Mouse (Mus musculus): Measurements from ENCODE around the gene Necab3.

The Necab3 gene

DNA sequence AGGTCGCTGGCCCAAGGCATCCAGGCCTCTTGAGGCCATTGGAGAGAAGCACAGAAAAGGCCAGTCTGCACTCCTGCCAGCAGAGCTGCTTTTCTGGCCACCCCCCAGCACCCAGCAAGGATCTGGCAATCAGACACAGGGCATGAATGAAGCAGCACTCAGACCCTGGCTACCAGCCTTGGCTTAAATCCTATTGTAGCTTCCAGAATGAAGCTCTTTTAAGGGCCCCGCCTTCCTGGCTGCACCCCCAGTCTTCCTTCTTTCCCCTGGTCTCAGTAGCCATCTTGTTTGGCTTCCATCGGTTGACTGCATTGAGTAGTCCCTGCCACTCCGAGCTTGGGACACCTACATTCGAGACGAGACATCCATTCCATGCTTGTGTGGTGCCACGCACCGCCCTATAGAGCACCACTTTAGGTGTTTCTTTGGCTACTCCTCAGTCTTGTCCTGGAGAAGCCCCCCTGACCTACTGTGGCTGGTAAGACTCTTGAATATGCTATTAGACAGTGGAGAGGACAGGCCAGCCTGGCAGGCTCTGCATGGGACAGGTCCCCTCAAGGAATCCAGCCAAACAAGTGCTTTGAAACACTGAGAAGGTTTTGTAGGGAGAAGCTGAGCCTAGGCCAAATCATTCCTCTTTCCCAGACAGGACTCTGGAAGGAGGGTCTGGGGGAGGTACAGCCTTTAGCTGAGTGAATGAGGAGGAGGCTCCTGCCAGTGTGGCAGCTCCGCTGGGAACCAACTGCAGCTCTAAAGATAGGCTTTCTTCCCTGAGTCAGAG lies 14.9 kb downstream of the Necab3 start:
- DNase-seq (ENCODE audit: low read depth, low spot score), result no peak

GRCm38 (mm10) chr2:154541630-154542029 lies 17.1 kb downstream of the Necab3 start:
- no peak for DNase-seq (ENCODE audit: low read depth, low spot score)

DNA sequence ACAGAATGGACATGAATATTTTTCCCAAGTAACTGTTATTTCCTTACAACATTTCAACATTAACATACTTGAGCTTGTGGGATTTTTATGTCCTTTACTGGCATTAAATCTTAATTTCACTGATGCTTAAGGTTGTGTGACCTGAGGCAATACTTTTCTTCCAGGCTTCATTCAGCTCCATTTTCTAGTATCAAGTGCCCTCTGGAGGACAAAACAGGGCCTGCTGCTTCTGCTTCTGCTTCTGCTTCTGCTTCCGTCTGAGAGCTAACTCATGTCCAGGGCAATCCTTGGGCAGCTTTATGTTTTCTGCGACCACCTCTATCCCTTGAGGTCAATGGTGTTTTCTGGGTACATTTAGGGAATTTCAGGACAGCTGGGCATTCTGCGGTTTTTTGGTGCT lies 19.0 kb downstream of the Necab3 start:
- DNase-seq (ENCODE audit: low read depth, low spot score), result no peak

GRCm38 (mm10) chr2:154538710-154539109 lies 20.0 kb downstream of the Necab3 start:
- no peak for DNase-seq (ENCODE audit: low read depth, low spot score)

DNA sequence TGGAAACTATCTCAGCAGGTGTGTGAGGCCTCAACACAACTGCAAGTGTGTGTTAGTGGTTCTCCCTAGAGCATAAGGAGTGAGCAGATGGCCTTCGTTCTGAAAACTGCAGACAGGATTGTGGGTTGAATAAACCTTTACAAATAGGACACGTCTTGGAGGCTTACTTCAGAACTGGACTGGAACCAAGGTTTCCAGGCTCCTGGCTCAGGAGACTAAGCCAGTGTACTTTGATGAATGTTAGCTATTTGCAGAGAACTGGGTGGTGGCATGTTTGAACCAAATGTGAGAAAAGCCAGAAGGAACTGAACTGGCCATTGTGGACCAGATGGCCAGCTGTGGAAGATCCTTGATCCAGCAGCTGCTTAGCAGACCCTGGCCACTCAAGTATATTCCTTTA lies 20.4 kb downstream of the Necab3 start:
- no peak for DNase-seq (ENCODE audit: low read depth, low spot score)

- no peak for DNase-seq (ENCODE audit: low read depth, low spot score)
Measured at GRCm38 (mm10) chr2:154534704-154535270, 23.9 kb downstream of the Necab3 start.

DNA sequence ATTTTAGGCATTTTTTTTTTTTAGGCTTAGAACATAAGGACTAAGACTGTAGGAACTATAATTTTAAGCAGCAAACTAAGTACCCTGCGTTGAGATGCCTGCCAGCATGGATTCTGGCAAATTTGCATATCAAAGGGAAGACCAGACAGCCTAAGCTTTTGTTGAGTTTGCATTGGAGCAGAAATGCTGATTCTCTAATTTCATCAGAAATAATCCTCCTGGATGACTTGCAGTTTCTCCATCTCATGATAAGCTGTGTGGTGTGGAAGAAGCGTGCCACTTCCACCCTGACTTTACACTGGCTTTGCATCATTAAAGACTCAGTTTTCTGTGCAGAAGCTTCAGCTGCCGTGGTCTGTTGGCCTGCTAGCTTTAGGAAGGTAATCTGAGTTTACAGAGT lies 25.8 kb downstream of the Necab3 start:
- no peak for DNase-seq (ENCODE audit: low read depth, low spot score)

- no peak for DNase-seq (ENCODE audit: low read depth, low spot score)
Measured at GRCm38 (mm10) chr2:154526531-154526930, 32.2 kb downstream of the Necab3 start.

DNA sequence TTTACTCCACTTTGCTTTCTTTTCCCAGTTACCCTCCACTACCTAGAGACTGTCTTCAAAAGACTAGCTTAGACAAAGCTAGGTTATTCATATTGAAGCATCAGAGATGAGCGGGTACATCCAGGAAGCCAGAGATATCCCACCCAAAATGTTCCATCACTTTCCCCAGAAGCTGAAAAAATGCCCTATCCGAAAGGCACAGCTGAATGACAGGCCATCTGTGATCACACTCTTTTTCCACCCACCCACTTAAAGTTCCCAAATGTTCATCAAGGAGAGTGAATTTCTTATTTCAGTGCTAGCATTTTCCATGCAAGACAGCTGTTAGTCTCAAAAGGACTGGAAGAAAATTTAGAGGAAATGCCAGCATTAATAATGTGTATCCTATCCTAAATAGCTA lies 33.4 kb downstream of the Necab3 start:
- no peak for DNase-seq (ENCODE audit: low read depth, low spot score)

DNA sequence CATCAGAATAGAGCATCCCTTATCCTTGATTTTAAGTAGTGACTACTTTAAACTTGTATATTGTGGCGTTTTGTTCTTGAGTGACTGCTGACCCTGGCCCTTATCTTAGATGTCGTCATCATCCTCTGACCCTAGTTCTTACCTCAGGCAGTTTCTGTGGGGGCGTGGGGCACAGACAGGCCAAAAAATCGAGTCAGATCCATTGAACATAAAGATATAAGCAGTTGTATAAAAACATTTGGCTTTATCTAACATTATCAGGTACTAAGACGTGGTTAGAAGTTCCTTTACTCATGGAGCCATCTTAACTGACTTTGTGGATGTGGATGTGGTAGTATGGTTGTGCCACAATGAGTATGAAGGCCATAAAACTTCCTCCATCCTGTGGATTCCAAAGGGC lies 36.4 kb downstream of the Necab3 start:
- DNase-seq (ENCODE audit: low read depth, low spot score), result no peak

- no peak for DNase-seq (ENCODE audit: low read depth, low spot score)
Measured at GRCm38 (mm10) chr2:154521449-154521848, 37.2 kb downstream of the Necab3 start.

DNA sequence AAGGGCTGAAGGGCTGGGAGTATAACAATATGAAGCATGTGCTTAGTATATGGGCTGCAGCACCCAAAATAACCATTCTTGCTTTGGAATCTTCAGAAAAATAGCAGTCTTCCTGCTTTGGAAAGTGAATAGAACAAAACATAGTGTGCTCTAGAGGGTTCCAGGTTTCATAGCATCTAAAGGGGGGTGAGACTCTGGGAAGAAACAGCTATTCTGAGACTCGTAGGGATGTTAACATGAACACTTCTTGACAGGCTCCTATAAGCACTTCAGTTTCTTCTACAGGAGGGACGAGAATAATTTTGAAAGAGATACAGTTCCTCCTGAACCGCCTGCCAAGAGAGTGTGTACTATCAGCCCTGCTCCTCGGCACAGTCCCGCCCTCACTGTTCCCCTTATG lies 41.3 kb downstream of the Necab3 start:
- no peak for DNase-seq (ENCODE audit: low read depth, low spot score)

- no peak for DNase-seq (ENCODE audit: low read depth, low spot score)
Measured at GRCm38 (mm10) chr2:154516944-154517343, 41.7 kb downstream of the Necab3 start.

DNA sequence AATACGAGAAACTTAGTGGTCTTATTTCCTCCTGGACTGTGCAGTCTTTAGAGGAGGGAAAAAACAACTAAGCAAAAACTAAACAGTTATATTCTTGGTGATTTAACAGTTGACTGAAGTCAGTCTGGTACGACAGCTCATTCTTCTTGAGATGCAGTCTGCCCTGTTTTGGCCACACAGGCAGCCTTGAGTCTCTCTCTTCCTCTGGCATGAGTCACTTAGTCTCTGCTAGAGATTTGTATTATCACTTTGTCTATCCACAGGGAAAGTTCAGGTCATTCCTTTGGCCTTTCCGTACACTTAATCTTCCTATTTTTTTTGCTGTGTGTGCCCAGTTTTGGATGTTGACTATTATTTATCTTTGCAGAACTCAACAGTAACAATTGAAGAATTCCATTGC lies 48.5 kb downstream of the Necab3 start:
- no peak for DNase-seq (ENCODE audit: low read depth, low spot score)

DNA sequence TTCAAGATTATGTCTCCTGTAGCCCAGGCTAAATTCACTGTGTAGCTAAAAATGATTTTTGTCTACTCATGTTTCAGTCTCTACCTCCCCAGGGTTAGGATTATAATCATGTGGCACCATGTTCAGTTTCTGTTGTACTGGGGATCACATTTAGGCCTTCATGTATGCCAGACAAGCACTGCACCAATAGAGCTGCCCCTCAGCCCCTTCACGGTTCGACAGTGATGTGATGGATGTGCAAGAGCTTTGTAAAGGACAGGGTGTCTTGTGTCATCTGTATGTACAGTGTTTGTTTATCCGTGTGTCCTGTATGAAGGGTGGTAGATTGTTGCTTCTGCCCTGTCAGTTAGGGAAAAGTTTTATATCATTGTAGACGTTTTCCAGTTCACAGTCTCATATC lies 50.2 kb downstream of the Necab3 start:
- no peak for DNase-seq (ENCODE audit: low read depth, low spot score)

GRCm38 (mm10) chr2:154507566-154508283 lies 51.0 kb downstream of the Necab3 start:
- no peak for DNase-seq (ENCODE audit: low read depth, low spot score)

DNA sequence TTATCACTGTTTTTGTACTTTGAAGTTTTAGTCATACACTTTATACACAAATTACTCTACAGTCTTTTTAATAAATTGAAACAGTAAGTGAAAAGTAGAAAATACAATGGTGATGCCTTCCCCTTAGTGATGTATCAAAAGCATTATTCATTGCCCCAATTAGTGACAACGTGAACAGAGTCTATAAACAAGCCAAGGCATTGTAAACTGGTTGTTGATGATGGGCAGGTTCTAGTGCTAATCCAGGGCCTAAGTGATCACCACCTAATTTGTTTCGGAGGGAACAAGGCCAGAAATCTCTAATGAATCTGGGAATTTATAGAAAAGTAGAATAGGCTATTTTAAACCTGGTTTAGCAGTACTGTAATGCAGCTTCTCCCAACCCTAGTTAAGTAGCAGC lies 51.6 kb downstream of the Necab3 start:
- DNase-seq (ENCODE audit: low read depth, low spot score), result no peak

- no peak for DNase-seq (ENCODE audit: low read depth, low spot score)
Measured at GRCm38 (mm10) chr2:154500758-154501157, 57.9 kb downstream of the Necab3 start.

DNA sequence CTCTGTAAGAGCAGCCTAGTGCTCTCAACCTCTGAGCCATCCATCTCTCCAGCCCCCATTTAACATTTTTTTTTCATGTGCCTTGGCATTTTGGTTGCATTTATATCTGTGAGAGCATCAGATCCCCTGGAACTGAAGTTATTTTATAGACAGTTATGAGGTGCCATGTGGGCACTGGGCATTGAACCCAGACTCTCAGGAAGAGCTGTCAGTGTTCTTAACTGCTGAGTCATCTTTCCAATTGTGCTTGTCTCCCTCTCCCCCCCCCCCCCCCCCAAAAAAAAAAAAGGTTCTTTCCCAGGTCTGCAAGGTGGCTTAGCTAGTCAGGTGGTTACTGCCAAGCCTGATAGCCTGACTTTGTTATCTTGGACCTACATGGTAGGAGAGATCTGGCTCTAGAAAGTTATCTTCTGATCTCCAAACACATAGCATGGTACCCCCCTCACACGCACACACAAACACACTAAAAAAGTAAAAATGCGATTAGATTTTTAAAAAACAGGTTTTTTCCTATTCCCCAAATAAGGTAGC lies 58.9 kb downstream of the Necab3 start:
- no peak for DNase-seq (ENCODE audit: low read depth, low spot score)

- DNase-seq (ENCODE audit: low read depth, low spot score), result no peak
Measured at GRCm38 (mm10) chr2:154498571-154498970, 60.1 kb downstream of the Necab3 start.

DNA sequence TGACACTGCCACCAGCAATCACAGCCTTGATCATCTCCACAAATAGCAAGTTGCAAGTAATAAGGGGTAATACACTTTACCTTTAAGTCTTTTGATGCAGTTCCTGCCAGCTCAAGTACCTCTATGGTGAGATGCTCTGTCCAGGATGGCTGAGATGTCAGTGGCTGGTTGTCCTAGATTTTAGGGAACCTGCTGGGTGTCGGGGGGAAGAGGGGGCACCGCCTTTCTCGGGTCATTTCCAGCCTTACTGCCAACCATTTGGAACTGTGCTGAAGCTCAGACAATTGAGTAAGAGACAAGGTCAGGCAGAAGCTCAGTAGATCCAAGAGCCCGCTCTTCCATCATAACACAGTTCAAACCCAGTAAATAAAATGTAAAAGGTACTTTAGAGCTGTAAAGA lies 63.7 kb downstream of the Necab3 start:
- DNase-seq (ENCODE audit: low read depth, low spot score), result no peak

Measured in CD4-positive helper T cell, adult 2 months (primary cell).